8 mouse cellular contexts compared by ENCODE assay signal in genomic region chr3:68495736-68496242, GRCm38 (mm10).
A peak's percentile ranks its signal among the peaks of the same experiment; 100 is the strongest.
DNase-seq lines count a peak whose midpoint lies in the region; ATAC-seq and TF ChIP-seq lines count a peak whose summit lies in the region.

No protein-coding gene starts in this region.

- H3K36me3 ChIP-seq in embryonic facial prominence, embryonic 13.5 days: no peaks in the 10 kb centered on the region
- no peaks in the 10 kb centered on the region for H3K36me3 ChIP-seq in hindbrain, embryonic 14.5 days (replicated peaks; ENCODE audit: control insufficient read depth, insufficient read depth)
- H3K36me3 ChIP-seq in liver, embryonic 15.5 days (replicated peaks): no peaks in the 10 kb centered on the region
- H3K36me3 ChIP-seq in stomach, embryonic 14.5 days (ENCODE audit: control insufficient read depth, insufficient read depth, low read length): no peaks in the 10 kb centered on the region

- TF ChIP-seq CTCF in lung, adult 2 months (IDR thresholded peaks at IDR 0.05; ENCODE audit: insufficient read depth, low read length): no peak

- peak overlapping the region; percentile 88; the same call in 1 of the 2 replicates for H3K27ac ChIP-seq in embryonic facial prominence, embryonic 13.5 days
- peak overlapping the region; percentile 82 for H3K27ac ChIP-seq in hindbrain, embryonic 14.5 days
- H3K27ac ChIP-seq in liver, embryonic 15.5 days (replicated peaks): no peak overlapping the region
- H3K27ac ChIP-seq in stomach, embryonic 14.5 days (ENCODE audit: low read length): peak overlapping the region; percentile 56; the same call in 1 of the 2 replicates

- no peaks in the 10 kb centered on the region for H3K9me3 ChIP-seq in embryonic facial prominence, embryonic 13.5 days
- H3K9me3 ChIP-seq in hindbrain, embryonic 14.5 days (ENCODE audit: control insufficient read depth, low read length): no peaks in the 10 kb centered on the region
- no peaks in the 10 kb centered on the region for H3K9me3 ChIP-seq in liver, embryonic 15.5 days (replicated peaks)
- H3K9me3 ChIP-seq in stomach, embryonic 14.5 days (ENCODE audit: control insufficient read depth, low read depth, low read length): no peaks in the 10 kb centered on the region

- peak; percentile 1; the same call in 1 of the 2 replicates for ATAC-seq in embryonic facial prominence, embryonic 13.5 days (ENCODE audit: insufficient number of reproducible peaks, insufficient read depth, low FRiP score, low TSS enrichment, low read depth)
- ATAC-seq in hindbrain, embryonic 14.5 days (ENCODE audit: low FRiP score): 0 out of 2 replicates have a peak, but pooled peaks have one; percentile 9
- ATAC-seq in liver, embryonic 15.5 days (ENCODE audit: insufficient read depth): no peak
- no peak for ATAC-seq in stomach, embryonic 14.5 days (ENCODE audit: insufficient number of reproducible peaks, insufficient read depth, low FRiP score, low read depth)

- no peak for DNase-seq in lung, adult 2 months
- no peak for DNase-seq in lung, postnatal 4 days
- DNase-seq in hindbrain, embryonic 14.5 days (ENCODE audit: low spot score): no peak
- DNase-seq in adrenal gland, postnatal 10 days: no peak
- DNase-seq in spleen, postnatal 36 days (ENCODE audit: low spot score in 2 of 2): no peak

- no peak for TF ChIP-seq POLR2A in lung, adult 2 months (IDR thresholded peaks at IDR 0.05; ENCODE audit: borderline replicate concordance, extremely low read depth, low read depth, low read length)

- H3K4me3 ChIP-seq in lung, adult 2 months (replicated peaks; ENCODE audit: extremely low read depth, low read depth, low read length): peak overlapping the region; percentile 100
- peak overlapping the region; percentile 71 for H3K4me3 ChIP-seq in embryonic facial prominence, embryonic 13.5 days
- H3K4me3 ChIP-seq in hindbrain, embryonic 14.5 days (replicated peaks; ENCODE audit: low read length): peak overlapping the region; percentile 75
- peak overlapping the region; percentile 65 for H3K4me3 ChIP-seq in liver, embryonic 15.5 days (replicated peaks)
- H3K4me3 ChIP-seq in stomach, embryonic 14.5 days (ENCODE audit: low read depth, low read length): peak overlapping the region; percentile 78

- peak overlapping the region; percentile 98 for H3K4me2 ChIP-seq in embryonic facial prominence, embryonic 13.5 days
- H3K4me2 ChIP-seq in hindbrain, embryonic 14.5 days (replicated peaks): peak overlapping the region; percentile 99
- H3K4me2 ChIP-seq in liver, embryonic 15.5 days: peak overlapping the region; percentile 91
- H3K4me2 ChIP-seq in stomach, embryonic 14.5 days (replicated peaks; ENCODE audit: low read depth, low read length): peak overlapping the region; percentile 91

- H3K4me1 ChIP-seq in lung, adult 2 months (ENCODE audit: control insufficient read depth, insufficient read depth, low read length): no peaks in the 10 kb centered on the region; the same call in 1 of the 2 replicates
- H3K4me1 ChIP-seq in embryonic facial prominence, embryonic 13.5 days: peaks cover 29% of the 10 kb centered on the region
- H3K4me1 ChIP-seq in hindbrain, embryonic 14.5 days (replicated peaks; ENCODE audit: control insufficient read depth, insufficient read depth, low read length): 0 out of 2 replicates have a peak, but pooled peaks cover 4% of the 10 kb centered on the region
- H3K4me1 ChIP-seq in liver, embryonic 15.5 days (replicated peaks): peaks cover 51% of the 10 kb centered on the region
- peaks cover 14% of the 10 kb centered on the region; the same call in 1 of the 2 replicates for H3K4me1 ChIP-seq in stomach, embryonic 14.5 days (ENCODE audit: control insufficient read depth, insufficient read depth, low read length)

- 21% methylated on average over 9 of the region's 9 CpGs for WGBS in lung, adult 2 months
- 0% methylated on average over 9 of the region's 9 CpGs for WGBS in embryonic facial prominence, embryonic 13.5 days
- 2% methylated on average over 9 of the region's 9 CpGs for WGBS in hindbrain, embryonic 14.5 days
- WGBS in liver, embryonic 15.5 days (ENCODE audit: insufficient replicate concordance): 9% methylated on average over 9 of the region's 9 CpGs
- WGBS in stomach, embryonic 14.5 days: 1% methylated on average over 9 of the region's 9 CpGs

- no peaks in the 10 kb centered on the region for H3K27me3 ChIP-seq in embryonic facial prominence, embryonic 13.5 days
- H3K27me3 ChIP-seq in hindbrain, embryonic 14.5 days (ENCODE audit: control insufficient read depth, insufficient read depth, low read length): 0 out of 2 replicates have a peak, but pooled peaks cover 4% of the 10 kb centered on the region
- H3K27me3 ChIP-seq in liver, embryonic 15.5 days: peaks cover 65% of the 10 kb centered on the region
- no peaks in the 10 kb centered on the region for H3K27me3 ChIP-seq in stomach, embryonic 14.5 days (ENCODE audit: control insufficient read depth, insufficient read depth, low read length)

- H3K9ac ChIP-seq in embryonic facial prominence, embryonic 13.5 days: peak overlapping the region; percentile 81
- H3K9ac ChIP-seq in hindbrain, embryonic 14.5 days: peak overlapping the region; percentile 79
- no peak overlapping the region for H3K9ac ChIP-seq in liver, embryonic 15.5 days
- H3K9ac ChIP-seq in stomach, embryonic 14.5 days (replicated peaks; ENCODE audit: low read depth, low read length): no peak overlapping the region

Comparison
In these comparisons a context has a peak if more than half of its experiments do, and no peak if none do; other contexts are left out.
1. ATAC-seq: peak in embryonic facial prominence, embryonic 13.5 days (single experiment) and hindbrain, embryonic 14.5 days (single experiment); none in liver, embryonic 15.5 days (single experiment) and stomach, embryonic 14.5 days (single experiment).
2. H3K9ac ChIP-seq: peak in embryonic facial prominence, embryonic 13.5 days (single experiment) and hindbrain, embryonic 14.5 days (single experiment); none in liver, embryonic 15.5 days (single experiment) and stomach, embryonic 14.5 days (single experiment).
3. Peak in every context shown above with its lines, with median percentiles within 50 percentile points of each other: H3K4me3 ChIP-seq and H3K4me2 ChIP-seq.